Mouse (Mus musculus) olfactory bulb, adult 2 months (tissue): ENCODE data around the gene Rasef. TPM values are rescaled to one million over a fixed set of nuclear protein-coding genes. Genes with fewer than 3 reads are reported as not detected.

Source experiments
- H3K27ac ChIP-seq: fragments of 200-500 bp; 2 replicates; pipeline ENCODE4 v1.5.1; 2012; ENCODE audit warnings: low read depth, low read length; ENCODE audit not compliant: insufficient read depth
- H3K4me1 ChIP-seq: fragments of 200-500 bp; 2 replicates; pipeline ENCODE4 v1.6.1; 2012; ENCODE audit warnings: low read length; ENCODE audit not compliant: control insufficient read depth, insufficient read depth
- H3K4me3 ChIP-seq: fragments of 200-500 bp; 2 replicates; pipeline ENCODE4 v1.5.1; 2012; ENCODE audit warnings: mild to moderate bottlenecking, low read depth, low read length, moderate library complexity; ENCODE audit not compliant: insufficient read depth
- CTCF ChIP-seq: fragments of 200-500 bp; IDR thresholded peaks from 2 replicates; pipeline ENCODE4 v1.5.1; 2012; ENCODE audit warnings: low read depth, mild to moderate bottlenecking, low read length, moderate library complexity; ENCODE audit not compliant: insufficient read depth
- POLR2A ChIP-seq: fragments of 200-500 bp; IDR thresholded peaks from 2 replicates; pipeline ENCODE4 v1.6.1; 2012; ENCODE audit warnings: mild to moderate bottlenecking, low read depth, low read length, moderate library complexity; ENCODE audit not compliant: insufficient read depth
- WGBS: fragments of 180-500 bp; shearing (Covaris S2); methylation state at CpG from one replicate; pipeline ENCODE4 v1.1.7; 2018; 5-methylcytosine and 5-hydroxymethylcytosine counted together
- polyA plus RNA-seq: library from polyadenylated mRNA; stranded (reverse); fragments of >200 nt; gene quantifications from 2 replicates; pipeline ENCODE4 v1.2.4, GENCODE M21; 2012; ENCODE audit warnings: low replicate concordance; ENCODE audit not compliant: missing spikeins, insufficient read depth, insufficient read length

Gene Rasef
- polyA plus RNA-seq, result not detected in 2 replicates

- Histone ChIP-seq H3K27ac (no peak within 1 kb of the TSS), H3K4me3 (peak within 1 kb of the TSS; percentile 52), H3K4me1 (peaks cover 10% of the 10 kb centered on the region; the same call in 1 of the 2 replicates)
- WGBS, result 5% methylated on average over 87 of the region's 87 CpGs
- TF ChIP-seq CTCF, result no peak
- TF ChIP-seq POLR2A, result no peak
Measured at GRCm38 (mm10) chr4:73790260-73791185, at the start of gene Rasef. Rasef (minus strand) TSS chr4:73790994.

DNA sequence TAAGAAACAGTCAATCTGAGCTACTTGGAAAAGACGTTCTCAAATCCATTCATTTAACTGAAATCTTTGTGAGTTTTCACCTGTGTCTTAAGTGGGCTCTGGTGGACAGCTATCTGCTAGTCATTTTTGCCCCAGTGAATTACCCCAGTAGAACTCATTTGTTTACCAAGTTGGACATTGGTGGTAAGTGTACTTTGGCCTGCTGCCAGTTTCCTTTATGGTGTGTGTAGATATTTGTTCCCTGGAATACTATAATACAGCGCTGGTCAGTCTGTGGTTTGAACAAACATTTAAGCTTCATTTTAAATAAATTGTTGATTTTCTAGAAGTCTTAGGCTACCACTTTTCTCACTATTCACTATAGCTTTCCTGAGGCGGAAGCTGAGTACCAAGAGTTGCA lies 35.8 kb upstream of the Rasef start:
- Histone ChIP-seq H3K4me3 (no peak overlapping the region), H3K27ac (no peak overlapping the region), H3K4me1 (no peaks in the 10 kb centered on the region)
- TF ChIP-seq CTCF, result no peak
- no peak for TF ChIP-seq POLR2A
- 91% methylated on average over 3 of the region's 3 CpGs for WGBS

DNA sequence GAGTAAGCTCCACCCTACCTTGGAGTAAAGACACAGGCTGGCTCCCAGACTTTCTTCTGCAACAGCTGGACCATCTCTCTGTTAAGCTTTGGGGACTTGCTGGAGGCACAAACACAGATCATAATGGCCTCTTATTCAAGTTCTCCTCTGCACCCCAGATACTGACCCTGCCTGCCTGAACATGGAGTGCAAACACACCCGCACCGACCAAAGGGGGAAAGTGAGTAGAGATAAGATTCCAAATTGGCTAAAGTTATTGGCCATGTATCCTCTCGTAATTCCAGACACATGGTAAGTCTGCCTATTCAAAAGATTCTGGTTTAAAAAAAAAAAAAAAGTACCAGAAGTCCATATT lies 369 bp upstream of the Rasef start:
- Histone ChIP-seq H3K4me1 (peaks cover 10% of the 10 kb centered on the region; the same call in 1 of the 2 replicates), H3K4me3 (peak overlapping the region; percentile 52), H3K27ac (no peak overlapping the region)
- WGBS, result 55% methylated on average over 3 of the region's 3 CpGs
- no peak for TF ChIP-seq CTCF
- TF ChIP-seq POLR2A, result no peak

- peaks cover 10% of the 10 kb centered on the region; the same call in 1 of the 2 replicates for H3K4me1 ChIP-seq
- 49% methylated on average over 6 of the region's 6 CpGs for WGBS
Measured at GRCm38 (mm10) chr4:73789534-73789933, 1.3 kb downstream of the Rasef start.

GRCm38 (mm10) chr4:73788076-73788730 lies 2.6 kb downstream of the Rasef start:
- WGBS, result 80% methylated on average over 7 of the region's 7 CpGs
- Histone ChIP-seq H3K4me1 (peaks cover 10% of the 10 kb centered on the region; the same call in 1 of the 2 replicates), H3K27ac (no peak overlapping the region), H3K4me3 (no peak overlapping the region)
- TF ChIP-seq POLR2A, result no peak
- TF ChIP-seq CTCF, result no peak

More at GRCm38 (mm10) chr4:73789534-73789933, 1.3 kb downstream of the Rasef start:
- no peak for TF ChIP-seq POLR2A
- no peak for TF ChIP-seq CTCF
- Histone ChIP-seq H3K27ac (no peak overlapping the region), H3K4me3 (no peak overlapping the region)

DNA sequence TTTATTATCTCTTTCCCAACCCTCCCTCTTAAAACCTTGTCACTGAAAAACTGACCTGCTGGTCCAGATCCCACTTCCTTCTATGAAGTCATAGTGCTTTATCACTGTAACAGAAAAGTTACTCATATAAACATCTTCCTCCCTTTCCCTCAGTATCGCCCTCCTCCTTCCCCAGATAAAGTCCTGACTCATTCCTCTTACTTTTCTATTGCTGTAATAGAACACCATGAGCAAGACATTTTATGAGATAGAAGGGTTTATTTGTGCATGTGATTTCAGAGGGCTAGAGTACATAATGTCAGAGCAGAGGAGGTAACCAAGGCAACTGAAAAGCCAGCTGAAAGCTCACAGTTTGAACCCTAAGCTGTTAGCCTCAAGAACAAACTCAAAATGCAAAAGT lies 6.6 kb downstream of the Rasef start:
- 81% methylated on average over 1 of the region's 1 CpGs for WGBS
- H3K4me1 ChIP-seq, result no peaks in the 10 kb centered on the region
- H3K27ac ChIP-seq, result no peak overlapping the region
- TF ChIP-seq POLR2A (no peak), CTCF (no peak)
- H3K4me3 ChIP-seq, result no peak overlapping the region

DNA sequence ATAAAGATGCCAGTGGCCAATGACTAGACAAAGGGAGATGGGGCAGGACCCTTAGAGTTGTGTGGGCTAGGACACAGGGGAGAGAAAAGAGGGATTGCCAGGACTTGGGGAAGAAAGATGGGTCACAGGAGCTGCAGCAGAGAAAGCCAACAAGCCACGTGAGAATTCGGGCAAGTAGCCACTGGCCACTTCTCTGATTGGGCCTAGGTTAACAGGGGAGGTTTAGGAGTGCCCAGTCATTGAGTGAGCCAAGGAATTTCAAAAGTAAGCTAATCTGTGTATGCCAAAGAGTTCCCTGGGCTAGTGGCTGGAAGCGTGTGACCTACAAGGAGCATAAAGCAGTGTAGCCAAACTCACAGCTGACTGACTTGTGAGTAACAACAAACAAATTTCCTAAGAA lies 9.7 kb downstream of the Rasef start:
- 88% methylated on average over 3 of the region's 3 CpGs for WGBS
- no peak overlapping the region for H3K27ac ChIP-seq
- H3K4me1 ChIP-seq, result no peaks in the 10 kb centered on the region
- no peak overlapping the region for H3K4me3 ChIP-seq
- no peak for TF ChIP-seq CTCF
- no peak for TF ChIP-seq POLR2A

DNA sequence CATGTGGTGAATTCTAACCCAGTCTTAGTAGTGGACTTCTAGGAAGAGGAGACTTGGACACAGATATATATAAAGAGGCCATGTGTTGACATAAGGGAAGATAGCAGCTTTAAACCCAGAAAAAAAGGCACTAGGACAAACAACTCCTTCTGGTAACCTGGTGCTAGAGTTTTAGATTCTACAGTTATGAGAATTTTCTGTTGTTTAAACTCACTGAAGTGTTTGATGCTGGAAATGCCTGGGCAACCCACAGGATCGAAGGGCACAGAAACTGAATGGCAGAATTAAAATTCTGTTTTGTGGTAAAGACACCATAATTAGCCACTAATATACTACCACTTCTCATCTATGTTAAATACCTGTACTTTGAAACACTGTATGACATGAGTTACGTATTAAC lies 15.5 kb downstream of the Rasef start:
- Histone ChIP-seq H3K27ac (no peak overlapping the region), H3K4me3 (no peak overlapping the region), H3K4me1 (no peaks in the 10 kb centered on the region)
- WGBS, result 88% methylated on average over 2 of the region's 2 CpGs
- TF ChIP-seq CTCF (no peak), POLR2A (no peak)
